Mouse (Mus musculus): ENCODE measurements around the gene Amd1. TPM values are rescaled to one million over a fixed set of nuclear protein-coding genes. Genes with fewer than 3 reads are reported as not detected.
A peak's percentile ranks its signal among the peaks of the same experiment; 100 is the strongest.

Gene Amd1
- 10 to 100 TPM; 49.4 to 80.0 (median 63.0) TPM for polyA plus RNA-seq (2017; shearing (Covaris generic))

- peak; percentile 91 for ATAC-seq
Measured at GRCm38 (mm10) chr10:40302140-40302985, at the start of gene Amd1. Gene Amd1 (minus strand): TSS chr10:40302186.

GRCm38 (mm10) chr10:40351156-40351555 lies 49.2 kb upstream of the Amd1 start:
- ATAC-seq = no peak

- ATAC-seq = no peak
Measured at GRCm38 (mm10) chr10:40350245-40350932, 48.4 kb upstream of the Amd1 start.

- ATAC-seq = no peak
Measured at GRCm38 (mm10) chr10:40349631-40350177, 47.7 kb upstream of the Amd1 start.

GRCm38 (mm10) chr10:40348566-40349536 lies 46.9 kb upstream of the Amd1 start:
- ATAC-seq = peak; percentile 84

- ATAC-seq = no peak
Measured at GRCm38 (mm10) chr10:40347461-40347954, 45.5 kb upstream of the Amd1 start.

- no peak for ATAC-seq
Measured at GRCm38 (mm10) chr10:40346776-40347403, 44.9 kb upstream of the Amd1 start.

- ATAC-seq = no peak
Measured at GRCm38 (mm10) chr10:40342036-40342435, 40.0 kb upstream of the Amd1 start.

GRCm38 (mm10) chr10:40339351-40339964 lies 37.5 kb upstream of the Amd1 start, which contains the start of gene Cdk19:
Gene Cdk19 (plus strand): TSS chr10:40339564.
- no peak for ATAC-seq

GRCm38 (mm10) chr10:40332864-40333263 lies 30.9 kb upstream of the Amd1 start:
- no peak for ATAC-seq

- no peak for ATAC-seq
Measured at GRCm38 (mm10) chr10:40330262-40330661, 28.3 kb upstream of the Amd1 start.

- ATAC-seq = no peak
Measured at GRCm38 (mm10) chr10:40328004-40328551, 26.1 kb upstream of the Amd1 start.

GRCm38 (mm10) chr10:40320306-40320705 lies 18.3 kb upstream of the Amd1 start:
- no peak for ATAC-seq

GRCm38 (mm10) chr10:40316841-40317585 lies 15.0 kb upstream of the Amd1 start:
- no peak for ATAC-seq

- no peak for ATAC-seq
Measured at GRCm38 (mm10) chr10:40312781-40313180, 10.8 kb upstream of the Amd1 start.

- peak; percentile 82 for ATAC-seq
Measured at GRCm38 (mm10) chr10:40309884-40310635, 8.1 kb upstream of the Amd1 start.

GRCm38 (mm10) chr10:40307826-40308583 lies 6.0 kb upstream of the Amd1 start:
- no peak for ATAC-seq

GRCm38 (mm10) chr10:40305989-40306388 lies 4.0 kb upstream of the Amd1 start:
- no peak for ATAC-seq
